Mouse (Mus musculus): ENCODE results near the gene Dclk2.
A peak's percentile ranks its signal among the peaks of the same experiment; 100 is the strongest.

Dclk2 gene

DNA sequence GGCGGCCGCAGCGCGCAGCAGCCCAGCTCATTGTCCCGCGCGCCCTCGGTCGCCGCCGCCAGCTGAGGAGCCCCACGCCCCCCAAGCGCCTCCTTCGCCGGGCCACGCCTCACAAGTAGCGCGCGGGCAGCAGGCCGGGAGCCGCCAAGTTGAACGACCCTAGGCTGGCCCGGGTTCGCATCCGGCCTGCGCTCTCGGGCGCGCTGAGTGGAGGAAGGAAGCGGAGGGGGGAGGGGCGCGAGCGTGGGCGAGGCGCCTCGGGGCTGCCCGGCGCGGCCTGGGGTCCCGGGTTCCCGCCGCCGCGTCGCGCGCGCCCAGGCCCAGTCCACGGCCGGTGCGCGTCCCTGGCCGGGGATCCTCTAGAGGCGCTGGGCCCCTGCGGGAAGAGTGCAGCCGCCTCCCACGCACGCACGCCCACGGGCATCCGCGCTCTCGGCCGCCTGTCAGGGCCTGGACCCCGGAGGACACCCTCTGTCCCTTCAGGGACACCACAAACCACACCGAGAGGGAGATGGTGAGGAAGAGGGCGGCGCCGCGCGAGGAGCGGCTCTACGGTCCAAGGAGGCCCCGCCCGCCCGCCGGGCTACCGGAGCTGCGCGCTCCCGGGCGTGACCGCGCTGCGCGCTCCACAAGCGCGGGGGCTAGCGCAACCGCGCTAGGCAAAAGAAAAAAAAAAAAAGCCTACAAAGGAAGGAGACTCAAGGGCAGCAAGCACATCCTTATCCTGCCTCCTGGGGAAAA, at the start of gene Dclk2:
TSS of gene Dclk2 (minus strand) at position 510 of the 741 bp plus-strand sequence.
- peak; percentile 36 for DNase-seq (ENCODE audit: low read depth)

DNA sequence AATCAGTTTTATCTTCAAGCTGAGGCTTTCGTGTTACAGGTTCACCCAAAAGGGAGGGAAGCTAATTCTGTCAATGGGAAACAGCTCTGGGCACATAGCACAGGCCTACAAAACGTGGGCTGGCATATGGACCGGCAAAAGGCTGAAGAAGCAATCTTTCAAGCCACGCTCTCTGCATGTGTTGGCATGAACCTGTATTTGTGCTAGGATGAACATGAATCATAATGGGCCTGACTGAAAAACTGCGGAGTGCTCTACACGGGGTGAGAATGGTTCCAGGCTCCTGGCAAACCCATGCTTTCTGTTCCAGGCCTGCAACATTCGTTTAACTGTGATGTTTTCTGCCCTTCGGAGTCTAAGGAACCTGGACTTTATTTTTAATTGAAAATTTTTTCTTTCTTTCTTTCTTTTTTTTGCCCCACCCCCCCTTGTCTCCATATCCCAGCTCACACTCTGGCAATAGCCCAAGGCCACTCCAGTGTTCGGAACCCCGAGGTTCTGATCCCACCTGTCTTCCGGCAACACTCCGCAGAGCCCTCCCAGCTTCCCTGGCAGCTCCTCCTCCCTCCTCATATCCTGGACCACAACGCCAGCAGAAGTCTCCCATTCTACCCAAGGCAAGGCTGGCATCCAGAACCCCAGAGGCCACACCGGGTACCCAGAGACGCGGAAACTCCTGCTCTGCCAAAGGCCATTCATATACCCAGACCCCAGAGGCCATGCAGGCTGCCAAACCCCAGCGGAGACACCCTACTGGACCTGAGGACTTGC, 42.2 kb upstream of the Dclk2 start:
- DNase-seq (ENCODE audit: low read depth) = no peak

DNA sequence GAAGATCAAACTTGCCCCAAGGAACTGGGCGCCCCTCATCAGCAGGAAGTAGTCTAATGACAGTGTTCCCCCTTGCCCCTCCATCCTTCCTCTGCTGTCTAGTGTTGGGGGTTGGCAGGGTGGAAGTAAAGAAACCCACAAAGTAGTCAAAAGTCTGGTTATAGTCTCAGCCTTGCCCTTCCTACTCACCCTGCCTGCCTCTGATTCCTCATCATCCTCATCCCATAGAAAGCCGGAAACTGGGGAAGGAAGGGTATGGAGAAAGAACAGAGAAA, 40.7 kb upstream of the Dclk2 start:
- DNase-seq (ENCODE audit: low read depth) = no peak

DNA sequence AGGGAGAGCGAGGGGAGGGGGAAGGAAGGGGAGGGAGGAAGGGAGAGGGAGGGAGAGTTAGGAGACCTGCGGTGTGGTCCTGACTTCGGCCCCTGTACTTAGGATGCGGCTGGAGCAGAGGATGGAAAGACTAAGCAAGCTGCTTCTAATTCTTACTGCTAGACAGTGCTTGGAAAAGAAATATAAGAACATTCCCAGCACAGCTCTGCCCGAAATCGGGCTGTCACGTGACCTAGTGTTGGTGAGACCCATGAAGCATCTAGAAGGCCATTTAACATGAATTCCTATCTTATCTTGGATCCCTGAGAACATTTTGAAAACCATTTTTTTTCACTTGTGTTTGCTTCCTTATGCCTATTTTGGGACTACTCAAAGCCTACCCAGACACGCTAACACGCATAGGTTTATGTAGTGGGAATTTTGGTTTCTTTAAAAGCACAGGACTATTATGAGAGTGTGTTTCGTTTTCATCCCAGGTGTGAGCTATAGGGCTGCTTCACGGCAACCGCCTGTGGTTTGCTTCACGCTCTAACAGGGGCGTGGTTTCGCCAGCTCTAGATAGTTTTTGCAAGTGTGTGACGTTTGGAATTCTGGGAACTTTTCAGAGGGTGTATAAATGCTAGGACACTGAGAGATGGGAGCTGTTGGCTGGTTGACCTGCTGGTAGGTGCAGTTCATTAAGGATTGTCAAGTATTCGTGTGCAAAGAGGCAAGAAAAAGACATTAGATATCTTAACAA, 40.2 kb upstream of the Dclk2 start:
- DNase-seq (ENCODE audit: low read depth) = no peak

DNA sequence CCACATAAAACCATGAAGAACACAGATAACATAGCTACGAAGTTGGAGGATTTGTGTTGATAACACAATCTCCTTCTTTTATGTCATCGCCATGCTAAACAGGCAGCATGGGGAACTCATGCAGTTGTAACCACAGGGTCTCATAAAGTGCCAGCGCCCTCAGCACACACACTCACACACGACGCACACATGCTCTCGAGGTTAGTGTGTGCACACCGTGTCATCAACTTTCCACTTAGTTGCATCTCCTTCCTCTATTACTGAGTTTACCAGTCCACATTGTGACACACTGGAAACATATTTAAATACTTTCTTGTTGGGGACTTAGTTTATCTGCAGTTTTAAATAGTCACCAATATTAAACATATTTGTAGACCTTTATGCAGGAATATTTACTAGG, 38.4 kb upstream of the Dclk2 start:
- no peak for DNase-seq (ENCODE audit: low read depth)

DNA sequence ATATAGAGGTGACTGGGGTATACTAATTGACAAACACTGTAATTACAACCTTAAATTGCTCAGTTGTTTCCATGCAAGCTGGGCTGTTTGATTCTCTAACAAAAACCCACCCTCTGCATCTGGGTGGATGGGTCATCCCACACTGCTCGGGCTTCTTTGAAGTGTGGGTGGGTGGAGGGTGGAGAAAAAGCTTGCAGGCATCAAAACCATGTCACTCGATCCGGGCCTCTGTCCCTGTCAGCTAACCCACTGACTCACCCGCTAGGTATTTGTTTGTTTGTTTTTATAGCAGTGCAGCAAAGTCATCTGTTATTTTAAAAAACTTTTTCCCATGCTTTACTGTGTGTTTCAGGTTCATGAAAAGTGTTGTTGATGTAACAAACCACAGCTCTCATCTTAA, 34.7 kb upstream of the Dclk2 start:
- DNase-seq (ENCODE audit: low read depth) = no peak

DNA sequence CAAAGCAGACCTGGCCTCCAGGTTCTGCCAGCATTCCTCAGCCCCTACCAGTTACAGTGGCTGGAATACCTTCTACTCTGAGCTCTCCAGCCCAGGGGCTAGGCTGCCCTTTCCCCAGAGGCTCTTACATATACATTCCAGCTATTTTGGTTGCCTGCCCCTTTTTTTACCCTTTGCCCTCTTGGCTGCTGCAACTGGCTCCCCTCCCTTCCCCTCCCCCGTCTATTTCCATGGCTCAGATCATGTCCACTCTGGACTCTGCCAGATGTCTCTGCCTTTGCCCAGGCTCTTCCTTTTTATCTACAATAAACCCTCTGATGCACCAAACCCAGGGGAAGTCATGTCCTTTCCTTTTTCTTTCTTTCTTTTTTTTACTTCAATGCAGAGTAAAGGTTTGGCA, 33.9 kb upstream of the Dclk2 start:
- no peak for DNase-seq (ENCODE audit: low read depth)

DNA sequence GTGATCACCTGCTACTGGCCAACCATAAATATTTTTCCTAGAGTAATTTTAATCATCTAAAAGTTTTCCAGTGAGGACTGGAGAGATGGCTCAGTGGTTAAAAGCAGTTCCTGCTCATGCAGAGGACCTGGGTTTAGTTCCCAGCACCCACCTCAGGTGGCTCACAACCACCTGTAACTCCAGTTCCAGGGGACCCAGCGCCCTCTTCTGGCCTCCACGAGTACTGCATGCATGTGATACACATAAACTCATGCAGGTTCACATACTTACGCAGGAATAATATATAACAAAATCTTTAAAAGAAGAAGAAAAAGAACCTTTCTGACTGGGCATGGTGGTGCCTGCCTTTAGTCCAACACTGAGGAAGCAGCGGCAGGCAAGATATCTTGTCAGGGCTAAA, 33.2 kb upstream of the Dclk2 start:
- DNase-seq (ENCODE audit: low read depth) = no peak

DNA sequence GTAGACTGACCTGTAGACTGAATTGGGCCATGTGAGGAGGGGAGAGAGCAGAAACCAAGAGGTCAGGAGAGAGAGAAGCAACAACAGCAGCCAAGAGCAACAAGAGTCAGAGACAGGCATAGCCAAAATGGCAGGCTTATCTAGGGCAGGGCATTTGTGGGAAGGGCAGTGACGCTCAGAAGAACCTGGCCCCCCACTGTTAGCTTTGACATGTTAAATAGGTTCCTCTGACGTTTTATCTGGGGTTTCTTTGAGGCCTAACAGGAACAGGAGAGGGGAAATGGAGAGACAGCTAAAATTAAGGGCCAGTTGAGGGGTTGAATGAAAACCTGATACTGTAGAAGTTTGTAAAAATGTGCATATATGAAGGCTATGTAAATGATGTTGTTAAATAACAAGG, 30.0 kb upstream of the Dclk2 start:
- DNase-seq (ENCODE audit: low read depth) = no peak

DNA sequence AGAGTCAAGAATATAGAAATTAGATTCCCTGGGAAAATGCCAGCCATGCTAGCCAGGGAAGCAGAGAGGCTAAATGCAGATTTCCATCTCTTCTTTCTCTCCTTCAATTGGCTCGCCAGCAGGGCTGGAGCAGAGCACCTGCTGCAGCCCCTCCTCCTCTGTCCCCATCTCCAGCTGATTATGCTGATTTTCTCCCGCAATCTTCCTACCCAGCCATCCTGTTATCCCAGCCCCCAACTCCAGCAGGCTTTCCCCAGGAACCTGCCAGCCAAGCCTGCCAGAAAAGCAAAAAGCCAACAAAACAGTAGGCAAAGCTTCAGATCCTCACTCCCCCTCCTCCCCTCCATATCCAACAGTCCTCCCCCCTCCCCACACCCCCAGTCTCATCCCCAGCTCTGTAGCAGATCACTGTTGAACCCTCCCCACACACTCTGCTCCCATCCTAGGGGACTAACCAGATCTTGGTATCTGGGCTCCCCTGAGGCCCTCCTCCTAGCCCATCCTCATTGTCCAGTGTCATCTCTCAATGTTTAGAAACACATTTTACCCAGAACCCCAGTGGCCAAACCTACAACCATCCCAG, 15.7 kb upstream of the Dclk2 start:
- DNase-seq (ENCODE audit: low read depth) = no peak

DNA sequence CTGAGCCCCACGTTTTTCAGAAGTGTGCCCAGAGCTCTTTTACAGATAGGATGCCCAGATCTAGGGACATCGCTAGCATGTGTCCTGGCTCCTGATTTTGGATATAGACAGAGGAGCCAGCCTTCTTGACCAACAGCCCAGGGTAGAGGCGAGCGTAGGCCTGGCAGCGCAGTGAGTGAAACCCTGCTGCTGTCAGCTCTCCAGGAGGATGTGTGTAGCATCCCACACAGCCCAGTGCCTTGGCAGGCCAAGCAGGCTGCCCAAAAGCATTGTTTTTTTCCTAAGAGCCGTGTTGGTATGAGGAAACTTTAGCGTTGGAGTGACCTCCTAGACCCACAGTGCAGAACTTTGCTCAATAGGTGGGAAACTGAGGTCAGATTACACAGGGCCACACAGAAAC, 12.8 kb upstream of the Dclk2 start:
- no peak for DNase-seq (ENCODE audit: low read depth)

DNA sequence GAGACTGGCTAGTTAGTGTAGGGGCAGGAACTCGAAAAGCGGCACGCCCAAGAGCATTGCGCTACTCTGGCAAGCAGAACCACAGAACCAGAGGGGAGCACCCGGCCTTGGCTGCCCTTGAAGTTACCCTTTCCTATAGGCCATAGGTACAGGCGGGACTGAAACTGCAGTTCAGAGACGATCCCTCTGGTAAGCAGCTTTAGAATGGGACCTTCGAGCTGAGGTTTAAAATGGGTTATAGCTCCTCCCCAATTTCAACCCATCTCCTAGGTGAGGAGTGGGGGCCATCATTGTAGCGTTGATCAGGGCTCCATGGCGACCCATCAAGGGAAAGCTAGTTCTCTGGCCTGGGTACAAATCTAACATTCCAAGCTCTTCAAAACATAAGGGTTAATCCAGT, 3.0 kb upstream of the Dclk2 start:
- no peak for DNase-seq (ENCODE audit: low read depth)

DNA sequence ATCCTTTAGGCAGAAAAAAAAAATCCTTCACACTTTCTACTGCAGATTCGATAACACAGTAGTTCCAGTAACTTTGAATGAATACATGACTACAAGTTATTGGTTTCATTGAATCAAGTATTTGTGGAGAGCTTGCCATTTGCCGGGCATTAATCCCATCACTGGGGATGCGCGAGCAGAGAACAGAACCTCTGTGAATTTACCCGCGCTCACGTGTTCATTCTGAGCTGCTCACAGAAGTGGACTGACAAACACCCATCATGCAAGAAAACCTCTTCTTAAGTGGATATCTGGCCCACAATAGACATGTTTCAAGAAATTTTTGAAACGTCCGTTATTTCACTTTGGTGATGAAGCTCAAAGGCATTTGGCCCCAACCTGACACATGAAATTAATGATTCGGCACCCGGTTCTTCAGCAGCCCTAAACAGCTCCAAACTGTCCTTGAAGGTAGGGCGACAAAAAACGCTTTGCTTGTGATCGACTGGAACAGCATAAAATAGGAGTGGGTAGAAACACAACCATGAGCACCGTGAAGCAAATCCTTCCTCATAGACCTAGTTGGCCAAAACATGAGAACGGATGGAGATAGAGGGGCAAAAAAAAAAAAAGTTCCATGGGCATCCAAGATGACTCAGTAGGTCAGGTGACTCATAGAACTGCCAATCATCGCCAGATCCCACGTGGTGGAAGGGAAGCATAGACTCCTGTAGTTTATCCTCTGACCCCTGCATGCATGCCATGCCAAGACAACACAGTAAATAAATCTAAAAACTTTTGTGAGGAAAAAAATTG, 726 bp upstream of the Dclk2 start:
- no peak for DNase-seq (ENCODE audit: low read depth)

DNA sequence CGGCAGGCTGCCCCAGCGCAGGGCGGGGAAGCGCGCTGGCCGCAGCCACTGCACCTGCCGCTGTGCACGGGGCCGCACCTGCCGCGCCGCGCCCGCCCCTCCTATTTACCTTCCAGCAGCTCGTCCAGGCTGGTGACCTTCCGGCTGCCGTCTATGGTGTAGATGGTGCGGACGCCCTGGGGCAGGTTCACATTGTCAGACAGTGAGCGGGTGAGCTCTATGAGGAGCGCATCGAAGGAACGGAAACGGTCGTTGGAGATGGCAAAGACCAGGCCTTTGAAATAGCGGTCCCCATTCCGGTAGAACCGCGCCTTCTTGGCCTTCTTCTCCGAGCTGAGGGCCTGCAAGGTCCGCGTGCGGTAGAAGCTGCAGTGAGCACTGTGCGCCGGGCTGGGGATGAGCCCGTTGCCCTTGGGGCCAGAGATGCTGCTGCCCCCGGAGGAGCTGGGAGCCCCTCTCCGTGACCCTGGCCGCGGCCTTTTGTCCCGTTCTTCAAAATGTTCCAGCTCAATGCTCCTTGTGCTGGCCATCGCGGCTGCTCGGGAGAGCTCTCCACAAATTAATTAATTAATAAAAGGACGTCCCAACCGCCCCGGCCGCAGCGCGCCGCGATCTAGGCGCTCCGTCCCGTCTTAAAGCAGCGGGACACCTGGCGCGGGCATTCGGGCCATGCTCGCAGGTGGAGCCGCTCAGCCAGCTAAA, 860 bp downstream of the Dclk2 start:
- no peak for DNase-seq (ENCODE audit: low read depth)

DNA sequence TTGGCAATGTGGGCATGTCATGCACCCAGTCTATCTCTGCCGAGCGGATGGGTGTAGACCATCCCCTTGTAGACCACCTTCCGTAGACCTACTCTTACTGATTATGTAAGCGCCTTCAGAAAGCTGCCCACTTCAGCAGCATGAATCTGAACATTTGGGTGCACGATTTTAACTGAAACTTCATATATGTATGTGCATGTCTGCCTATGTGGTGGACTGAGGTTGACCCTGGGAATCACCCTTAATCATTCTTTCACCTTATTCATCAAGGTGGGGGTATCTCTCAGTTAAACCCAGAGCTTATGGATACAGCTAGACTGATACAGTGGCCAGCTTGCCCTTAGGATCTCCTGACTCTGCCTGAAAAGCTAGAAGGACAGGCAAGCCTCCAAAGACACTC, 3.6 kb downstream of the Dclk2 start:
- DNase-seq (ENCODE audit: low read depth) = no peak

DNA sequence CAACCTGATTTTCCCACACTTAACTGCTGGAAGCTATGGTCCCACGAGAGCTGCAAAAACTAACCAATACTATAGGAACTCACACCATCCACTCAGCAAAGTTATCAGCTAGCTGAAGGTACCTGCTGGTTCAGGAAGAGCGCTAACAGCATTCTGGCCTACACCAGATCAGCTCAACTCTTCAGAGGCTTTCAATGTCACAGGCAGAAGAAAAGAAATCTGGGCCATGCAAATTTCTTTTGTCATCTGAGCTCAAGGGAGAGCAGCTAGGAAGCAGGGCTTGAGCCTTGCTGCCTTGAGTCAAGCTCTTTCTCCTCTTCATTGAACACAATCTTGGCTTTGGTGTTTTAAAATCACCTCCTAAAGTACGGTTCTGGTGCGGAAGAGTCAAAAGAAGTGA, 4.0 kb downstream of the Dclk2 start:
- DNase-seq (ENCODE audit: low read depth) = no peak

DNA sequence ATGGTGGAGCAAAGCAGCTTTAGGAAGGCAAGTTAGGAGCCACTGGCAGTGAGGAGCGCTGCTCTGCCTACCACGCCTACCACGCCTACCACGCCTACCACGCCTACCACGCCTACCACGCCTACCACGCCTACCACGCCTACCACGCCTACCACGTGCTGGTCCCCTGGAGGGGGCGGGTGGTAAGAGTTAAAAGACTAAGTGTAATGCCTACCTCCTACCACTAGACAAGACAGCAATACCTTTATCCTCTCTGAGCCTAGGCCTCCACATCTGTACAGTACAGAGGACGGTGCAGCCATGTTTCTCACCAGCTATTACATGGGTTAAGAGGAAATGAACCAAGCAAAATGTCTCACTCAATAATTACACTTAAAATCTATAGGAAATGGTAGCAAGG, 5.4 kb downstream of the Dclk2 start:
- DNase-seq (ENCODE audit: low read depth) = no peak

DNA sequence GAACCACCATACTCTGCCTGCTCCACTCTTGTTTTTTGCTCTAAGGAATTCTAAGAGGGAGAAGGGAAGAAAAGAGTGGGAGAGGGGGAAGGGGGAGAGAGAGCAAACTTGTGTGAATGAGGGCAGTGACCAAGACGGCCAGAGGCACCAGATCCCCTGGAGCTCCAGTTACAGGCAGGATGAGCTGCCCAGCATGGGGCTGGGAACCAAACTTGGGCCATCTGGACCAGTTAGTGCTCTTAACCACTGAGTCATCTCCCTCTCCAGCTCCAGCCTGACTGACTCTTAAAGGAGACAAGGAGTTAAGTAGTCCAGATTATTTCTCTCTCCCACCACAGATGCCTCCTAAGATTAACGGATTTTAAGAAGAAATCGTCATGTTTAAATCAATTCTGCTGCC, 6.3 kb downstream of the Dclk2 start:
- DNase-seq (ENCODE audit: low read depth) = no peak

DNA sequence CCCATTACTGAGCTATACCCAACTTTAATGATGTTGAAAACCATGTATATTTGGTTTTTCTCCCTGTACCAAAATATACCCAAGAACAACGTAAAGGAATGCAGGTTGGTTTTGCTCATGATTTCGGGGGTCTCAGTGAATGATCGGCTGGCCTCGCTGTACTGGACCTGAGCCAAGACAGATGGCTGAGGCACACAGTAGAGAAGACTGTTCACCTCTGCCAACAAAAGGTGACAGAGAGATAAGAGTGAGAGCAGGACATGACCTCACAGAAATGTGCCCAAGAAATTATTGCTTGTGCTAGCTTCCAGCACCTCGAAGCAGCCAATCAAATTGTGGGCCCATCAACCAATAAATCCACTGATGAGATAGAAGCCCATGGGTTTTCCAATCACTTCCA, 22.3 kb downstream of the Dclk2 start:
- no peak for DNase-seq (ENCODE audit: low read depth)

DNA sequence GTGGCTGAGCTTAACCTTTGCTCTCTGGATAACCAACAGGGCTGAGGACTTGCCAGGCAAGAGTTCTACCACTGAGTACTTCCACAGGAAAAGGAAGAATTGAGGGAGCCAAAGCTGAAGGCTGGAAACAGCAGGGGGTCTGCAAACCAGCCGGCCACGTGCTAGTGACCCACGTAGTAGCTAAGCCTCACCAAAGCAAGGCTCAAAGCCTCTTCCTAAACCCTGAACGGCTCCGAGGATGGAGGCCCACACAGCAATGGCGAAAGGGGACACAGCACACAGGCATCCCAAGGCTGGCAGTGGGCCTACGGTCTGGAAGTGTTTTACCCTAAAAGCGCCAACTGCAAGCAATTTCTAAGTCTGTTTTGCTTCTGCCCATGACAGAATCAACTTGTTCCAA, 23.1 kb downstream of the Dclk2 start:
- DNase-seq (ENCODE audit: low read depth) = no peak

DNA sequence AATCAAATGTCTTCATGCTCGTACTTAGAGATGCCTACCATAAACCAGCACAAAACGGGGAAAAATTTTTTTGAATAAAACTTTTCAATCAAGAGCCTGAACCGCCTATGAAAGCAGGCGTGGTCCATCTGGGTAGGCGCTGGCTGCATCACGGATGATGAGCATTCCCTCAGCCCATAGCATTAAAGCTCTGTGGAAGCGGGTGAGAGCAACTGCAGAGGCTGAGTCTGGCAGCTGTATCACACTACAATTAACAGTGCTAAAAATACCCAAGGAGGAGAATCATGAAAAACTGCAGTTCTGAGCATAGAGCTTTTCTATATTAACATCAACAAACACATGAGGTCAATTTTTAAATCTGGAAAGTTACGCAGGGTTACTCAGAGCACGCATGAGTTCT, 23.6 kb downstream of the Dclk2 start:
- no peak for DNase-seq (ENCODE audit: low read depth)

DNA sequence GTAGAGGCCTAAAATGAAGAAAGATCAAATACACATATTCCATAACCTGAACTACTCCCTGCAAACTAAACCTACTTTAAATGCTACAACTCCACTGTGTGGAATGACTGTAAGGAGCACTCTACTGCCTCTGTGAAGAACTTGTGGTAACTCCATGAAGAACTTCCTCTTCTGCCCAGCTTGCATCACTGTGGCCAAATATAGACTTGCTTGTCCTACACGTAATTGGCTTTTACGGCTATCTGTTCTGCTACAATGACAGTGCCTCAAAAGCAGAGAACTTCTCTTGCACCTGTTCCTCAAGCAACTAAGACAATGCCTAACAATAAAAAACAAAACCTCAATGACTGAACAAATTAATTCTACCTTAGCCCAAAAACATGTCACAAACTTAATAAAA, 26.2 kb downstream of the Dclk2 start:
- no peak for DNase-seq (ENCODE audit: low read depth)
